Mouse (Mus musculus) hindbrain, postnatal 0 days (tissue): ENCODE measurements at regions not wholly inside any gene's neighbourhood (a gene's known extent, or its start where the extent isn't known, plus 50 kb on each side); places are given as distances from the start of the nearest gene placed in this dataset.
A peak's percentile ranks its signal among the peaks of the same experiment; 100 is the strongest.

Experiments used
- ATAC-seq: fragments of 200-750 bp; cut with Nextera tagmentation; 2 replicates; pipeline ENCODE4 v1.8.0; 2017; ENCODE audit warnings: mild to moderate bottlenecking, moderate TSS enrichment, moderate library complexity
- DNase-seq: peaks from one replicate; pipeline ENCODE4 v3.0.0-alpha.2; 2015; ENCODE audit warnings: low spot score
- H3K27ac ChIP-seq: fragments of 300-500 bp; sonication (generic); 2 replicates; pipeline ENCODE4 v1.5.1; 2014; ENCODE audit warnings: mild to moderate bottlenecking
- H3K27me3 ChIP-seq: fragments of 300-500 bp; sonication (generic); 2 replicates; pipeline ENCODE4 v1.6.1; 2014; ENCODE audit warnings: low read length, mixed read lengths; ENCODE audit not compliant: insufficient read depth
- H3K36me3 ChIP-seq: fragments of 300-500 bp; sonication (generic); 2 replicates; pipeline ENCODE4 v1.6.1; 2014; ENCODE audit warnings: low read length, mixed read lengths; ENCODE audit not compliant: insufficient read depth
- H3K4me1 ChIP-seq: fragments of 300-500 bp; sonication (generic); 2 replicates; pipeline ENCODE4 v1.6.1; 2014; ENCODE audit warnings: antibody characterized with exemption, low read length, mixed read lengths; ENCODE audit not compliant: insufficient read depth
- H3K4me2 ChIP-seq: fragments of 300-500 bp; sonication (generic); 2 replicates; pipeline ENCODE4 v1.6.1; 2014; ENCODE audit warnings: low read depth, mild to moderate bottlenecking, low read length, moderate library complexity, mixed read lengths
- H3K4me3 ChIP-seq: fragments of 300-500 bp; sonication (generic); 2 replicates; pipeline ENCODE4 v1.5.1; 2014; ENCODE audit warnings: low read length
- H3K9ac ChIP-seq: fragments of 300-500 bp; sonication (generic); replicated peaks from 2 replicates; pipeline ENCODE4 v1.6.1; 2014; ENCODE audit warnings: mild to moderate bottlenecking, low read length, moderate library complexity, mixed read lengths
- H3K9me3 ChIP-seq: fragments of 300-500 bp; sonication (generic); 2 replicates; pipeline ENCODE4 v1.6.1; 2016; ENCODE audit warnings: low read length, mixed read lengths
- CTCF ChIP-seq: IDR thresholded peaks from 2 replicates; pipeline ENCODE4 v1.5.1; 2016; ENCODE audit warnings: antibody characterized with exemption, control low read depth, low read depth
- WGBS: fragments of 180-500 bp; shearing (Covaris S2); extraction: QIAGEN DNeasy Blood & Tissue Kit; methylation state at CpG from one replicate; pipeline ENCODE4 v1.1.7; 2014; 5-methylcytosine and 5-hydroxymethylcytosine counted together

GRCm38 (mm10) chr10:35389237-35389636 is 322.5 kb downstream of the Amd2 start:
- Histone ChIP-seq H3K36me3 (no peaks in the 10 kb centered on the region), H3K27me3 (no peaks in the 10 kb centered on the region), H3K4me1 (no peaks in the 10 kb centered on the region), H3K9me3 (no peaks in the 10 kb centered on the region), H3K4me3 (no peak overlapping the region), H3K9ac (no peak overlapping the region), H3K4me2 (no peak overlapping the region), H3K27ac (no peak overlapping the region)
- no peak for TF ChIP-seq CTCF
- DNase-seq: peak; percentile 22
- no peak for ATAC-seq
- WGBS: 33% methylated on average over 1 of the region's 1 CpGs

- DNase-seq: no peak
- H3K27ac ChIP-seq: no peak overlapping the region
- no peaks in the 10 kb centered on the region for H3K4me1 ChIP-seq
- no peaks in the 10 kb centered on the region for H3K27me3 ChIP-seq
- WGBS: 71% methylated on average over 1 of the region's 1 CpGs
- H3K36me3 ChIP-seq: no peaks in the 10 kb centered on the region
- TF ChIP-seq CTCF: no peak
- no peak for ATAC-seq
- H3K9me3 ChIP-seq: no peaks in the 10 kb centered on the region
- H3K4me2 ChIP-seq: no peak overlapping the region
- H3K9ac ChIP-seq: no peak overlapping the region
- H3K4me3 ChIP-seq: no peak overlapping the region
These were observed 330.0 kb downstream of the Amd2 start for GRCm38 (mm10) chr10:35381688-35382087.
